Mouse (Mus musculus) intestine, postnatal 0 days (tissue): Measurements from ENCODE around the gene Clca2. TPM values are rescaled to one million over a fixed set of nuclear protein-coding genes. Genes with fewer than 3 reads are reported as not detected.

Experiments
- ATAC-seq: fragments of 200-750 bp; cut with Nextera tagmentation; 2 replicates; pipeline ENCODE4 v1.8.0; 2017; ENCODE audit warnings: mild to moderate bottlenecking, moderate TSS enrichment, moderate library complexity
- H3K27ac ChIP-seq: fragments of 300-500 bp; sonication (generic); 2 replicates; pipeline ENCODE4 v1.5.1; 2014; ENCODE audit warnings: mild to moderate bottlenecking, low read depth, low read length, moderate library complexity
- H3K27me3 ChIP-seq: fragments of 300-500 bp; sonication (generic); replicated peaks from 2 replicates; pipeline ENCODE4 v1.6.1; 2014; ENCODE audit warnings: low read length, mixed read lengths; ENCODE audit not compliant: control insufficient read depth, insufficient read depth
- H3K36me3 ChIP-seq: fragments of 300-500 bp; sonication (generic); 2 replicates; pipeline ENCODE4 v1.6.1; 2014; ENCODE audit warnings: mild to moderate bottlenecking, moderate library complexity; ENCODE audit not compliant: control insufficient read depth, insufficient read depth
- H3K4me1 ChIP-seq: fragments of 300-500 bp; sonication (generic); replicated peaks from 2 replicates; pipeline ENCODE4 v1.6.1; 2014; ENCODE audit warnings: antibody characterized with exemption, low read length, mixed read lengths; ENCODE audit not compliant: control insufficient read depth, insufficient read depth
- H3K4me2 ChIP-seq: fragments of 300-500 bp; sonication (generic); replicated peaks from 2 replicates; pipeline ENCODE4 v1.6.1; 2014; ENCODE audit warnings: low read depth, mild to moderate bottlenecking, moderate library complexity
- H3K4me3 ChIP-seq: fragments of 300-500 bp; sonication (generic); 2 replicates; pipeline ENCODE4 v1.5.1; 2014; ENCODE audit warnings: low read depth, low read length
- H3K9ac ChIP-seq: fragments of 300-500 bp; sonication (generic); 2 replicates; pipeline ENCODE4 v1.6.1; 2014; ENCODE audit warnings: mild to moderate bottlenecking, low read depth, low read length
- H3K9me3 ChIP-seq: fragments of 300-500 bp; sonication (generic); 2 replicates; pipeline ENCODE4 v1.6.1; 2016; ENCODE audit warnings: mixed run types; ENCODE audit not compliant: control insufficient read depth
- CTCF ChIP-seq: sonication (generic); IDR thresholded peaks from 2 replicates; pipeline ENCODE4 v1.5.1; 2016; ENCODE audit warnings: low read depth, mild to moderate bottlenecking, control low read depth, antibody characterized with exemption, moderate library complexity
- WGBS: fragments of 180-500 bp; shearing (Covaris S2); extraction: QIAGEN DNeasy Blood & Tissue Kit; methylation state at CpG from one replicate; pipeline ENCODE4 v1.1.7; 2014; 5-methylcytosine and 5-hydroxymethylcytosine counted together
- polyA plus RNA-seq: library from polyadenylated mRNA; unstranded; fragments of >200 nt; fragmentation: Nextera tagmentation; extraction: Ambion mirVana; gene quantifications from 2 replicates; pipeline ENCODE4 v1.2.1, GENCODE M21; 2015

Clca2 gene
- polyA plus RNA-seq, 1 experiment from 2014 or later: 0.47 TPM

- no peaks in the 10 kb centered on the region for H3K27me3 ChIP-seq
- H3K9ac ChIP-seq: no peak overlapping the region
- H3K4me3 ChIP-seq: no peak overlapping the region
- no peaks in the 10 kb centered on the region for H3K4me1 ChIP-seq
- TF ChIP-seq CTCF: peak; percentile 83
- H3K27ac ChIP-seq: no peak overlapping the region
- H3K9me3 ChIP-seq: no peaks in the 10 kb centered on the region
- H3K36me3 ChIP-seq: peaks cover 28% of the 10 kb centered on the region
- no peak overlapping the region for H3K4me2 ChIP-seq
- WGBS: 13% methylated on average over 3 of the region's 3 CpGs
- no peak for ATAC-seq
Observed at GRCm38 (mm10) chr3:145131210-145131868, 32.1 kb upstream of the Clca2 start.

- no peak for TF ChIP-seq CTCF
- Histone ChIP-seq H3K9ac (no peak overlapping the region), H3K36me3 (peaks cover 29% of the 10 kb centered on the region), H3K4me3 (no peak overlapping the region), H3K27ac (no peak overlapping the region), H3K9me3 (no peaks in the 10 kb centered on the region), H3K27me3 (no peaks in the 10 kb centered on the region), H3K4me1 (no peaks in the 10 kb centered on the region), H3K4me2 (no peak overlapping the region)
- no peak for ATAC-seq
Observed at GRCm38 (mm10) chr3:145129356-145129755, 30.1 kb upstream of the Clca2 start.

GRCm38 (mm10) chr3:145126618-145127017 lies 27.4 kb upstream of the Clca2 start:
- Histone ChIP-seq H3K27ac (no peak overlapping the region), H3K4me2 (no peak overlapping the region), H3K4me3 (no peak overlapping the region), H3K9ac (no peak overlapping the region), H3K9me3 (no peaks in the 10 kb centered on the region), H3K27me3 (no peaks in the 10 kb centered on the region), H3K4me1 (no peaks in the 10 kb centered on the region), H3K36me3 (peaks cover 16% of the 10 kb centered on the region; the same call in 1 of the 2 replicates)
- no peak for ATAC-seq
- WGBS: 89% methylated on average over 2 of the region's 2 CpGs
- no peak for TF ChIP-seq CTCF

- no peak for TF ChIP-seq CTCF
- no peaks in the 10 kb centered on the region for H3K9me3 ChIP-seq
- peak overlapping the region; percentile 68 for H3K4me3 ChIP-seq
- H3K36me3 ChIP-seq: no peaks in the 10 kb centered on the region
- H3K4me1 ChIP-seq: no peaks in the 10 kb centered on the region
- 0 out of 2 replicates have a peak overlapping the region, but pooled peaks have one; percentile 75 for H3K9ac ChIP-seq
- H3K4me2 ChIP-seq: peak overlapping the region; percentile 82
- H3K27ac ChIP-seq: no peak overlapping the region
- 64% methylated on average over 7 of the region's 7 CpGs for WGBS
- no peaks in the 10 kb centered on the region for H3K27me3 ChIP-seq
- no peak for ATAC-seq
Observed at GRCm38 (mm10) chr3:145119425-145119824, 20.2 kb upstream of the Clca2 start.

GRCm38 (mm10) chr3:145119002-145119358 lies 19.7 kb upstream of the Clca2 start:
- TF ChIP-seq CTCF: no peak
- 3% methylated on average over 14 of the region's 14 CpGs for WGBS
- Histone ChIP-seq H3K4me2 (peak overlapping the region; percentile 82), H3K9ac (peak overlapping the region; percentile 75), H3K4me3 (peak overlapping the region; percentile 68), H3K27me3 (no peaks in the 10 kb centered on the region), H3K36me3 (no peaks in the 10 kb centered on the region), H3K4me1 (no peaks in the 10 kb centered on the region), H3K9me3 (no peaks in the 10 kb centered on the region), H3K27ac (peak overlapping the region; percentile 91)
- ATAC-seq: peak; percentile 24; the same call in 1 of the 2 replicates

GRCm38 (mm10) chr3:145118254-145119001 lies 19.2 kb upstream of the Clca2 start, which contains the start of gene Odf2l:
Gene Odf2l (plus strand): TSS chr3:145118588.
- no peak for TF ChIP-seq CTCF
- H3K27me3 ChIP-seq: no peaks in the 10 kb centered on the region
- peak within 1 kb of the TSS; percentile 75 for H3K9ac ChIP-seq
- no peaks in the 10 kb centered on the region for H3K9me3 ChIP-seq
- H3K36me3 ChIP-seq: no peaks in the 10 kb centered on the region
- peak within 1 kb of the TSS; percentile 91 for H3K27ac ChIP-seq
- WGBS: under 1% methylated on average over 57 of the region's 57 CpGs
- peak within 1 kb of the TSS; percentile 82 for H3K4me2 ChIP-seq
- H3K4me1 ChIP-seq: no peaks in the 10 kb centered on the region
- ATAC-seq: peak; percentile 99
- peak within 1 kb of the TSS; percentile 68 for H3K4me3 ChIP-seq
